Mouse (Mus musculus) cerebellum, adult 2 months (tissue): Measurements from ENCODE around the gene Ebf1.

Experiments used
- CTCF ChIP-seq: fragments of 200-500 bp; IDR thresholded peaks from 2 replicates; pipeline ENCODE4 v1.5.1; 2011; ENCODE audit warnings: low read depth, mild to moderate bottlenecking, control low read depth, low read length, moderate library complexity, borderline replicate concordance; ENCODE audit not compliant: insufficient read depth
- POLR2A ChIP-seq: fragments of 200-500 bp; IDR thresholded peaks from 2 replicates; pipeline ENCODE4 v1.6.1; 2011; ENCODE audit warnings: low read length, control low read depth, borderline replicate concordance; ENCODE audit not compliant: insufficient read depth

GRCm38 (mm10) chr11:44613411-44614180 is 3.5 kb upstream of the Ebf1 start:
- TF ChIP-seq POLR2A (no peak), CTCF (0 out of 2 replicates have a peak, but pooled peaks have one; percentile 9)
